Comparison of ENCODE assay signal across 8 mouse cellular contexts in genomic region chr16:18617370-18618065, GRCm38 (mm10). TPM values are rescaled to one million over a fixed set of nuclear protein-coding genes. Genes with fewer than 3 reads are reported as not detected.
DNase-seq lines count a peak whose midpoint lies in the region; ATAC-seq and TF ChIP-seq lines count a peak whose summit lies in the region.

No protein-coding gene starts in this region.

- peak; percentile 86 to 88 for DNase-seq in B cell, adult 2 months
- peak; percentile 86 for DNase-seq in liver, adult 2 months (ENCODE audit: extremely low read depth, low read depth, low spot score)
- DNase-seq in spleen, postnatal 4 days (ENCODE audit: low spot score in 2 of 2), result peak; percentile 79 to 93

- TF ChIP-seq CTCF in bone marrow macrophage, adult 2 months (IDR thresholded peaks at IDR 0.05; ENCODE audit: low read depth, low read length), result peak; percentile 90
- peak; percentile 96 for TF ChIP-seq CTCF in embryonic fibroblast, embryonic 13.5 days (IDR thresholded peaks at IDR 0.05; ENCODE audit: borderline replicate concordance, insufficient read depth, low read length)
- TF ChIP-seq CTCF in liver, adult 2 months (IDR thresholded peaks at IDR 0.05; ENCODE audit: low read depth, low read length), result peak; percentile 98

- no peaks in the 10 kb centered on the region for H3K9me3 ChIP-seq in heart, embryonic 11.5 days (replicated peaks; ENCODE audit: control insufficient read depth, low read length)
- H3K9me3 ChIP-seq in kidney, embryonic 15.5 days (replicated peaks), result no peaks in the 10 kb centered on the region

- no peak overlapping the region for H3ac ChIP-seq in myocyte (ENCODE audit: control insufficient read depth, insufficient read length)

- H3K4me2 ChIP-seq in heart, embryonic 11.5 days, result peak overlapping the region; percentile 52
- peak overlapping the region; percentile 55 for H3K4me2 ChIP-seq in kidney, embryonic 15.5 days
- peak overlapping the region; percentile 48 for H3K4me2 ChIP-seq in myocyte (ENCODE audit: low read depth)

- H3K27ac ChIP-seq in bone marrow macrophage, adult 2 months (ENCODE audit: insufficient read depth, low read depth, low read length), result no peak overlapping the region
- H3K27ac ChIP-seq in embryonic fibroblast, embryonic 13.5 days (ENCODE audit: insufficient read depth, low read length), result no peak overlapping the region
- H3K27ac ChIP-seq in heart, embryonic 11.5 days (ENCODE audit: low read depth, low read length), result no peak overlapping the region
- H3K27ac ChIP-seq in kidney, embryonic 15.5 days, result no peak overlapping the region
- no peak overlapping the region for H3K27ac ChIP-seq in liver, adult 2 months (replicated peaks; ENCODE audit: insufficient read depth, low read depth, low read length)

- under 1% methylated on average over 27 of the region's 27 CpGs for WGBS in heart, embryonic 11.5 days (ENCODE audit: insufficient replicate concordance)
- WGBS in kidney, embryonic 15.5 days, result 1% methylated on average over 27 of the region's 27 CpGs
- WGBS in liver, adult 2 months, result 1% methylated on average over 27 of the region's 27 CpGs

- H3K27me3 ChIP-seq in heart, embryonic 11.5 days (ENCODE audit: control insufficient read depth, insufficient read depth, low read length), result peaks cover 71% of the 10 kb centered on the region
- H3K27me3 ChIP-seq in kidney, embryonic 15.5 days, result peaks cover 96% of the 10 kb centered on the region
- H3K27me3 ChIP-seq in liver, adult 2 months (ENCODE audit: control insufficient read depth, insufficient read depth, low read length), result peaks cover 11% of the 10 kb centered on the region; the same call in 1 of the 2 replicates
- H3K27me3 ChIP-seq in myocyte (ENCODE audit: control insufficient read depth, insufficient read depth, insufficient read length), result no peaks in the 10 kb centered on the region

- no peak for TF ChIP-seq POLR2A in bone marrow macrophage, adult 2 months (IDR thresholded peaks at IDR 0.05; ENCODE audit: borderline replicate concordance, low read depth, low read length)
- no peak for TF ChIP-seq POLR2A in embryonic fibroblast, embryonic 13.5 days (IDR thresholded peaks at IDR 0.05; ENCODE audit: low read depth, low read length)
- no peak for TF ChIP-seq POLR2A in liver, adult 2 months (IDR thresholded peaks at IDR 0.05; ENCODE audit: extremely low read depth, insufficient read depth, low read length)
- TF ChIP-seq POLR2A in myocyte (IDR thresholded peaks at IDR 0.05; ENCODE audit: insufficient read length, low read depth), result no peak

- no peaks in the 10 kb centered on the region for H3K4me1 ChIP-seq in bone marrow macrophage, adult 2 months (ENCODE audit: control insufficient read depth, insufficient read depth, low read length)
- H3K4me1 ChIP-seq in embryonic fibroblast, embryonic 13.5 days (ENCODE audit: control insufficient read depth, insufficient read depth, low read length), result no peaks in the 10 kb centered on the region
- peaks cover 21% of the 10 kb centered on the region for H3K4me1 ChIP-seq in heart, embryonic 11.5 days (ENCODE audit: control insufficient read depth, insufficient read depth, low read length)
- peaks cover 55% of the 10 kb centered on the region for H3K4me1 ChIP-seq in kidney, embryonic 15.5 days
- H3K4me1 ChIP-seq in liver, adult 2 months (ENCODE audit: control insufficient read depth, insufficient read depth, low read length), result peaks cover 3% of the 10 kb centered on the region; the same call in 1 of the 2 replicates

- H3K79me2 ChIP-seq in liver, adult 2 months (ENCODE audit: control insufficient read depth, insufficient read depth, low read length), result no peaks in the 10 kb centered on the region
- no peaks in the 10 kb centered on the region for H3K79me2 ChIP-seq in myocyte (ENCODE audit: control insufficient read depth, insufficient read depth)

- no peak for ATAC-seq in heart, embryonic 11.5 days (replicated peaks; ENCODE audit: insufficient number of reproducible peaks, low FRiP score, low TSS enrichment)
- ATAC-seq in kidney, embryonic 15.5 days (replicated peaks; ENCODE audit: low FRiP score), result peak; percentile 41; the same call in 1 of the 2 replicates

- no peaks in the 10 kb centered on the region for H3K36me3 ChIP-seq in heart, embryonic 11.5 days (ENCODE audit: control insufficient read depth, insufficient read depth, low read length)
- H3K36me3 ChIP-seq in kidney, embryonic 15.5 days, result 0 out of 2 replicates have a peak, but pooled peaks cover 1% of the 10 kb centered on the region
- no peaks in the 10 kb centered on the region for H3K36me3 ChIP-seq in liver, adult 2 months (ENCODE audit: control insufficient read depth, insufficient read depth, low read length)
- H3K36me3 ChIP-seq in myocyte (ENCODE audit: control insufficient read depth, insufficient read depth), result no peaks in the 10 kb centered on the region

- H3K9ac ChIP-seq in heart, embryonic 11.5 days (ENCODE audit: low read depth, low read length), result no peak overlapping the region
- H3K9ac ChIP-seq in kidney, embryonic 15.5 days, result no peak overlapping the region
- H3K9ac ChIP-seq in liver, adult 2 months (ENCODE audit: low read depth, low read length), result no peak overlapping the region

- H3K4me3 ChIP-seq in bone marrow macrophage, adult 2 months (ENCODE audit: insufficient read depth, low read length), result peak overlapping the region; percentile 29; the same call in 1 of the 2 replicates
- no peak overlapping the region for H3K4me3 ChIP-seq in embryonic fibroblast, embryonic 13.5 days (ENCODE audit: insufficient read depth, low read length)
- peak overlapping the region; percentile 19; the same call in 1 of the 2 replicates for H3K4me3 ChIP-seq in heart, embryonic 11.5 days (ENCODE audit: low read depth, low read length)
- H3K4me3 ChIP-seq in kidney, embryonic 15.5 days (replicated peaks), result peak overlapping the region; percentile 25
- no peak overlapping the region for H3K4me3 ChIP-seq in liver, adult 2 months (ENCODE audit: insufficient read depth, low read depth, low read length)
- no peak overlapping the region for H3K4me3 ChIP-seq in myocyte

TF ChIP-seq in myocyte, 11 proteins besides CTCF, POLR2A, EP300 and RAD21:
- no peak for TF ChIP-seq SRF (IDR thresholded peaks at IDR 0.05; ENCODE audit: control insufficient read depth, insufficient read length, low read depth)
- TF ChIP-seq MYOG (IDR thresholded peaks at IDR 0.05; ENCODE audit: control insufficient read depth in 1 of 3, insufficient read depth in 1 of 3, insufficient read length in 2 of 3, low read depth in 2 of 3), result no peak
- no peak for TF ChIP-seq CEBPB (IDR thresholded peaks at IDR 0.05; ENCODE audit: insufficient read depth, poor library complexity, severe bottlenecking)
- TF ChIP-seq MAX (IDR thresholded peaks at IDR 0.05; ENCODE audit: low read depth), result no peak
- no peak for TF ChIP-seq POLR2AphosphoS2 (IDR thresholded peaks at IDR 0.05; ENCODE audit: insufficient read length, low read depth)
- no peak for TF ChIP-seq TCF3 (IDR thresholded peaks at IDR 0.05; ENCODE audit: insufficient read length, low read depth)
- TF ChIP-seq E2F4 (IDR thresholded peaks at IDR 0.05; ENCODE audit: insufficient read depth), result no peak
- TF ChIP-seq TCF12 (IDR thresholded peaks at IDR 0.05; ENCODE audit: insufficient read depth, poor library complexity, severe bottlenecking), result no peak
- no peak for TF ChIP-seq MYOD1 (IDR thresholded peaks at IDR 0.05; ENCODE audit: control insufficient read depth in 1 of 3, insufficient read length in 2 of 3, low read depth in 2 of 3)
- no peak for TF ChIP-seq USF1 (IDR thresholded peaks at IDR 0.05; ENCODE audit: low read depth)
- no peak for TF ChIP-seq REST (IDR thresholded peaks at IDR 0.05; ENCODE audit: insufficient read depth, insufficient read length)
TF ChIP-seq in myocyte: peak in this region for 0.

RNA-seq across cellular contexts. Expression of gene Gp1bb, which starts 4.7 kb away (rescaled TPM):
- not detected in 2 replicates for polyA plus RNA-seq in bone marrow macrophage, adult 2 months (2012; ENCODE audit: insufficient read depth, insufficient read length, missing spikeins)
- 2.4 and 3.9 TPM in 2 replicates for polyA plus RNA-seq in embryonic fibroblast, embryonic 13.5 days (2011; ENCODE audit: insufficient read length, low read depth, missing spikeins)
- 8.3 and 8.6 TPM in 2 replicates for polyA plus RNA-seq in heart, embryonic 11.5 days (2014; fragmentation: Nextera tagmentation; extraction: Ambion mirVana)
- 0.93 and 1.6 TPM in 2 replicates for polyA plus RNA-seq in kidney, embryonic 15.5 days (2015; fragmentation: Nextera tagmentation; extraction: Ambion mirVana)
- total RNA-seq in liver, adult 2 months (2014; rRNA removed), result not detected in 2 replicates
- polyA plus RNA-seq in liver, adult 2 months (2012; rRNA removed), result 0.21 TPM in 1 of 2 replicates, not detected in the other
- 9.4 TPM for polyA plus RNA-seq in myocyte (2012; fragmentation: generic; extraction: Trizol)

RNA-seq across cellular contexts. Expression of gene Gm49601, which starts 8.7 kb away (rescaled TPM):
- not detected in 2 replicates for polyA plus RNA-seq in bone marrow macrophage, adult 2 months (2012; ENCODE audit: insufficient read depth, insufficient read length, missing spikeins)
- polyA plus RNA-seq in embryonic fibroblast, embryonic 13.5 days (2011; ENCODE audit: insufficient read length, low read depth, missing spikeins), result 17.8 and 20.1 TPM in 2 replicates
- 0.73 and 1.0 TPM in 2 replicates for polyA plus RNA-seq in heart, embryonic 11.5 days (2014; fragmentation: Nextera tagmentation; extraction: Ambion mirVana)
- 1.5 and 4.3 TPM in 2 replicates for polyA plus RNA-seq in kidney, embryonic 15.5 days (2015; fragmentation: Nextera tagmentation; extraction: Ambion mirVana)
- total RNA-seq in liver, adult 2 months (2014; rRNA removed), result not detected in 2 replicates
- polyA plus RNA-seq in liver, adult 2 months (2012; rRNA removed), result 0.37 TPM in 1 of 2 replicates, not detected in the other
- 11.4 TPM for polyA plus RNA-seq in myocyte (2012; fragmentation: generic; extraction: Trizol)

RNA-seq across cellular contexts. Expression of gene Sept5, which starts 12.2 kb away (rescaled TPM):
- polyA plus RNA-seq in bone marrow macrophage, adult 2 months (2012; ENCODE audit: insufficient read depth, insufficient read length, missing spikeins), result 0.60 and 0.83 TPM in 2 replicates
- 82.3 and 89.3 TPM in 2 replicates for polyA plus RNA-seq in embryonic fibroblast, embryonic 13.5 days (2011; ENCODE audit: insufficient read length, low read depth, missing spikeins)
- polyA plus RNA-seq in heart, embryonic 11.5 days (2014; fragmentation: Nextera tagmentation; extraction: Ambion mirVana), result 6.2 and 8.3 TPM in 2 replicates
- 16.3 and 17.1 TPM in 2 replicates for polyA plus RNA-seq in kidney, embryonic 15.5 days (2015; fragmentation: Nextera tagmentation; extraction: Ambion mirVana)
- total RNA-seq in liver, adult 2 months (2014; rRNA removed), result 0.18 and 0.60 TPM in 2 replicates
- 0.37 and 0.87 TPM in 2 replicates for polyA plus RNA-seq in liver, adult 2 months (2012; rRNA removed)
- 112 TPM for polyA plus RNA-seq in myocyte (2012; fragmentation: generic; extraction: Trizol)

RNA-seq across cellular contexts. Expression of gene Tbx1, which starts 27.0 kb away (rescaled TPM):
- polyA plus RNA-seq in bone marrow macrophage, adult 2 months (2012; ENCODE audit: insufficient read depth, insufficient read length, missing spikeins), result not detected in 2 replicates
- 2.8 and 3.3 TPM in 2 replicates for polyA plus RNA-seq in embryonic fibroblast, embryonic 13.5 days (2011; ENCODE audit: insufficient read length, low read depth, missing spikeins)
- polyA plus RNA-seq in heart, embryonic 11.5 days (2014; fragmentation: Nextera tagmentation; extraction: Ambion mirVana), result 1.2 and 1.4 TPM in 2 replicates
- polyA plus RNA-seq in kidney, embryonic 15.5 days (2015; fragmentation: Nextera tagmentation; extraction: Ambion mirVana), result 0.28 and 0.40 TPM in 2 replicates
- not detected in 2 replicates for total RNA-seq in liver, adult 2 months (2014; rRNA removed)
- 0.02 TPM in 1 of 2 replicates, not detected in the other for polyA plus RNA-seq in liver, adult 2 months (2012; rRNA removed)
- polyA plus RNA-seq in myocyte (2012; fragmentation: generic; extraction: Trizol), result 16.9 TPM

Comparison
In these comparisons a context has a peak if more than half of its experiments do, and no peak if none do; other contexts are left out.
1. H3K4me3 ChIP-seq: peak in bone marrow macrophage, adult 2 months (single experiment), heart, embryonic 11.5 days (single experiment) and kidney, embryonic 15.5 days (single experiment); none in embryonic fibroblast, embryonic 13.5 days (single experiment), liver, adult 2 months (single experiment) and myocyte (single experiment).
2. Peak in every context shown above with its lines, with median percentiles within 50 percentile points of each other: DNase-seq, CTCF ChIP-seq and H3K4me2 ChIP-seq.